Mouse (Mus musculus): ENCODE measurements around the gene Polh.

Polh gene

DNA sequence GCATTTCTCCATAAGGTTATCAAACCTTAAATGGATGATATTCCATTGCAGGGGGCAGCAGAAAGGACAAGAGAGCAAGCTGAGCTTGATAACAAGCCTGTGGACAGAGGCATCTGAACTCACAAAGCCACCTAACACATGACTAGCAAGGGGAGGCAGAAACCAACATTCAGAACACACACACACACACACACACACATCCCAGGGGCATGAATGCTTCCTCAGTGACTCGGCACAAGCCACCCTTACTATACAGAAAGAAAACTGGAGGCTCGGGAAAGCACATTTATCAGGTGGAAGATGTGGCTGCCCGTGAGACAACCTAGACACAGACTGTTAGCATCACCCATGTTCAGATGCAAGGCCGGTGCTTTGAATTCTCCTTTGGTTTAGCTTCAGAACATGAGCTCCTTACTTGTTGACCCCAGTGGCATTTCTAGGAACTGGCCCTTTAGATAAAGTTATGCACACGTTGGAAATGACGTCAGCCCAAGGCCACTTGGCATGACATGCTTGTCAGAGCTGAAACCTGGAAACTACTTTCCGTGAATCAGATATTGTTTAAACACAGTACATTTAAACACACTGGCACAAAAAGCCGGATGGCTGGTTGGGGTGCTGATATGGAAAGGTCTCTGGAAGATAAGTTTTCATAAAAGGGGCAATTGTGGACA lies 63.7 kb downstream of the Polh start:
- no peak for DNase-seq (ENCODE audit: extremely low read depth, insufficient read length, low spot score)

DNA sequence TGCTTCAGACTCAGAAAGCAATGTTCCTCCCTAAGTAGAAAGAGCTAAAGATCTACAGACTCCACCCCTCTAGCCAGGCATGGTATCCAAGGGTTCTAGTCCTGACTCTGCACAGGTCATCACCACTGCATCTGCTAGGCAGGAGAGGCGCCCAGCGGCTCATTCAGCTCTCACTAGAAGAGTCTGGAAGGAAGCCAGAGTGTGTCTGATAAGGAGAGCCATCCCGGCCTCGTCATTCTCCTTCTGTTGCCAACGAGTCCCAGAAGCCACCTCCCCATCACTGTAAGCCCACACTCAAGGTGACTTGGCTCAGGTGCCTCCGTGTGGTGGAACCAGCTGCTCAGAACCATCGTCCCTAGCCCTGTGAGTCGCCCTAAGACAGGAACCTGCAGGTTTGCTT lies 69.6 kb downstream of the Polh start:
- DNase-seq (ENCODE audit: extremely low read depth, insufficient read length, low spot score): no peak

DNA sequence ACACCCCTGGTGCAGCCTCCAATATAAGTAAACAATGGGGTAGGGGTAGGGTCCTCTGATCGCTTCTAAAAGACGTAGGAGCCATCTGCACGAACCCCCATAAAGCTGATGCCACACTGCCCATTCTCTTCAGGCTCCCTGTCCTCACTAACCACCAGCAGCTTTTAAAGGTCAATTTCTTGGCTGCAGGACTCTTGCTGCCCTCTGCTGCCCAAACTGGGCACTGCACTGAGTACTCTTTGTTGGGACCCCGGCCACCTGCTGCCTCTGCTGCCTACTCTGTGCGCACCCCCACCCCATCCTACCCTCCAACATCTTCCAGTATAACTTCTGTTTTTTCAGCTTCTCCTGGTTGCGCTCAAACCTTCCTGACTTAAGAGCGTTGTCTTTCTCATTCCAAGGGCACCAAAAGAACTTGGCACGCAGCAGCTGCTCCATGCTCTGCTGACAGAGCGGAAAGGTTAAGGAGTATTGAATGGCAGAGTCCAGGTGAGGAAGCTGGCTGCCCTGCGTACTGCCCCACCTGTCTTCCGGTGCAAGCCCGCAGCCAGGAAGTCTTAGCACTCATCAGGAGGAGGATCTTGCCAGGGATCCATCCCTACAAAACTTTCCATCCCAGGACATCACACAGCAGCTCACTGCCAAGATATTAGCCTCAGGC lies 70.3 kb downstream of the Polh start:
- DNase-seq (ENCODE audit: extremely low read depth, insufficient read length, low spot score): peak; percentile 46

DNA sequence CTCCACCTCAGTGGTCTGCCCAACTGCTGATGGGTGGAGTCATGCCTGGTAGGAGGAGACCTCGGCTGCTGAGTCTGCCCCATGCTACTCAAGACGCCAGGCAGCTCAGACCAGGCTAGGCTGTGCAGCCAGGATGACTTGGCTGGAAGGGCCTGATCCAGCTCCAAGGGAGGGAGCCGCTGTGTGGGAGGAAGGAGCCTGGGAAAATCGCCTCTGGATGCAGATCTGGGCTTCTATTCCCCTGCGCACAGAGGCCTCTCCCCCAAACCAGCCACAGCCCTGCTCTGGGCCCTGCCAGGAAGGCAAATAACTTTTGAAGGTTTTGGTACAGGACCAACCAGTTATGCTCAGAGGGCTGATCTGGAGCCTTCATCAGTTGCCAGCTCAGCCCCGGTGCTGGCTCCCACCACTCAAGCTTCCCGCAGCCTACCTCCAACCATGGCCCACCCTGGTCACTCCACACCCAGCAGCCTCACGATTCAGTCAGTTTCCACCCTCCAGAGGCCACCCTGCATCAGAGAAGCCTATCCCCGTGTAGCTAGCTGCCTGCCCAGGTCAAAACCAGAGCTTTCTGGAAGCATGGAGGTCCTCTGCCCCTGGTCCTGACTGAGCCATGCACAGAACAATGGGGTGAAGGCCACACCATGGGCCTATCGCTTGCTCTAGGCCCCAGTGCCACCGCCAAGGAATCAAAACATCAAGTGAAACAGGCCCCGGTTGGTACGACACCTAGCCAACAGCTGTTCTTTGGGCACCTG lies 72.5 kb downstream of the Polh start:
- no peak for DNase-seq (ENCODE audit: extremely low read depth, insufficient read length, low spot score)

DNA sequence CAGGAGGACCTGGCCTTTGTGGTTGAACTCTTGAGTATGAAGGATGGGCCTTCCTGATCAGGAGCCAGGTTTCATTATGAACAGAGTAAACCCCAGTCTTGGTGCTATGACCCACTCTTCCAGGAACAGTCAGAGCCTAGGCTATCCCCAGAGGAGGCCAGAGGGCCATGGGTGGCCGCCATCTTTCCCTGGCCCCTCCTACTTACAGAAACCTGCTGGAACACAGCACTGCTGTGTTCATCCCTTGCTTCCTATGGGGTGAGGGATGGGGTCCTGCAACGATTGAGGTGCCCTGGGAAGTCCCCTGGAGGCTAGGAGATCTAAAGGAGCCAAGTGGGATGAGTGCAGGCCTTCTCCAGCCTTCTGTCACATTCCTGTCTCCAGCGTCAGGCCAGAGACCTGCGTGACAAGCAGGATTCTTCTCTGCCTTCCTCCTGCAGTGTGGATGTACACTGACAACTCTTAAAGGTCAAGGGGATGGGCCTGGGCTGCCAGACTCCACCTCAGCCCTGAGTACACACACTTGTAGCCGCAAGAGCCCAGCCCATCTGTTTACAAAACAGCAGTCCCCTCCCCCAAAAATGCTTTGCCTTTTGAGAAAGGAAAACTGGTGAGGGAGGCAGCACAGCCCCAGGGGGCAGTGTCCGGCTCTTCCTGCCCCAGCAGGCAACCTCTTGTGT lies 74.5 kb downstream of the Polh start:
- DNase-seq (ENCODE audit: extremely low read depth, insufficient read length, low spot score): no peak

DNA sequence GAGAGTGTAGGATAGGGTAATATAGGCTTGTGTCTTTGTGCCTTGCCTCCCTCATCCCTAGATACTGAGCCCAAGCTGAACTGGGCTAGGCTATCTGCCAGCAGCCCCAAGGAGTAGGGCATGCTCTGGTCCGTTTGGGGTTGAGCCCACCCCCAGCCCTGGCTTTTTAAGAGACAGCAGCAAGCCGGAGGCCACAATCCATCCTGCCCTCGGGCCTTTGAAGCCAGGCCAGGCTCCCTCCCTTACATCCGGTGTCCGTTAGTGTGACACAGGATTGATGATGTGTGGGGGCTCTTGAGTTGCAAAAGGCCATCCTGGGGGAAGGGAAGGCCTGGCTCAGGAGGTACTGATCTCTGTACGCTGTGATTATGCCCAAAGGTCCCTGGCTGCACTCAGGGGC lies 75.8 kb downstream of the Polh start:
- no peak for DNase-seq (ENCODE audit: extremely low read depth, insufficient read length, low spot score)

DNA sequence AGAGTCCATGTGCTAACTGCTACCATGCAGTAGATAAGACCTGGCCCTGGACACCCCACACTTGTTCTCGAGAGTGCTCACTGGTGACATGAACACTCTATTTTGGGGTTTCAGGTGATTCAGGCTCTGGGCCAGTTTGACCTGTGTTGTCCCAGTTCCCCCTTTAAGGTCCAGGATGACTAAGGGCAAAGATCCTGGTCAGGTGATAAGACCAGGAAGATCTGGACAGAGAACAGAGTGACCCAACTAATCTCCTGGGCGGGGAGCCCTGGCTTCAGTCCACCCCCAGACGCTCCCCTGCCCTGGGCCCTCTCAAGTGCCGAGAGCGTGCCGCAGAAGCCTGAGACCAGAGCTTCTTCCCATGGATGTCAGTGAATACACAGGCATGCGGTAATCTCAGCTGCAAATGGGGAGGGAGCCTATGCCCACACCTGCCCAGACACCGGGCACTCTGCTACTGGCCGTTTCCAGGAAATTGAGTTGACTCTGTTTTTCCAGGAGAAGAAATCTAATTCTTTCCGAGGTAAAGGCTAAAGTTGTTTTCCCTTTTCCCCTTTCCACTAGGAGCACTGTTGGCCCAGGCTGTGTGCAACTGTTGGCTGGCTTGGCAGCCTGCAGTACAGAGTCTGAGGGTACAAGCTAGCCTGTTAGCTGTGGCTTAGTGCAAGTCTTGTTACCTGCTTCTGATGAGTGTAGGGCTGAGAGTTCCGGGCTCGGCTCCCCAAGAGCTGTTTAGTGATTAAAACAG lies 78.3 kb downstream of the Polh start:
- DNase-seq (ENCODE audit: extremely low read depth, insufficient read length, low spot score): no peak

DNA sequence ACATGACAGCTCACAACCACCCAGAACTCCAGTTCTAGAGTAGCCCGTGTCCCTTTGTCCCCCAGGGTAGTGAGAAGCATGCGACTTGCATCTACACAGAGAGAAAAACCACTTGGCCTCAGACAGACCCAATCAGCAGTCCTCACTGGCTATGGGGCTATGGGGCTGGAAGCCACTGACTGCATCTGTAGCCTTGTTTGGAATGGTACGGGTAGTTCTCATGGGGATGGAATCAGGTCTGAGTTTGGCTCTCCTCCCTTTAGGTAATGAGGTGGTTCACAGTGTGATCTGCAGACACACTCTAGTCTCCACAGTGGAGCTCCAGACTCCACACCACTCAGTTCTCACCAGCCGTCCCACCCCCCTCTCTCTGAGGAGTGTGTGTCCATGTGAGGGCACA lies 79.2 kb downstream of the Polh start:
- DNase-seq (ENCODE audit: extremely low read depth, insufficient read length, low spot score): no peak

DNA sequence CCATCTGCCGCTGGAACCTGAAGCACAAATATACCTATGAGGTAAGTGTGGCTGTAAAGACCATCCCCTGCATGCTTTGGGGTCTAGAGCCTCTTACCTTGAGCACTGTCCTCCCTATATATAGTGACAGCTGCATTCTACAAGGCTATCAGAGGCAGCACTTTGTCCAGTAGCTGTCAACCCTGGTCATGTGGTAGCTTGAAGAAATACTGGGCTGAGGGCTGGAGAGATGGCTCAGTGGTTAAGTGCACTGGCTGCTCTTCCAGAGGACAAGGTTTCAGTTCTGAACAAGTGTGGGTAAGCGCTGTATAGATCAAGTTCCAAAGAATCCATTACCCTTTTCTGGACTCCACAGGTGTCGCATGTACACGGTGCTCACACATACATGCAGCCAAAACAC lies 79.7 kb downstream of the Polh start:
- no peak for DNase-seq (ENCODE audit: extremely low read depth, insufficient read length, low spot score)

All from 3134 (cell line).